Mouse (Mus musculus) T-helper 17 cell (primary cell): ENCODE results near the gene Gm14862.
"Not testable (repeated sequence)": the region's sequence is repeated elsewhere in the genome, so short reads cannot be mapped to it uniquely, and the experiment has no call there.

ENCODE experiments used
- in situ Hi-C, 2 experiments: fragments of 300-600 bp; cut with MboI, MseI; formaldehyde crosslinking; loops; 1 replicate in 1 of 2; 2 replicates in 1 of 2; pipeline ENCODE4 v1.15.1; 2025; ENCODE audit warnings: high pct_unique_total_duplicates in 2 of 2

Gm14862 gene

DNA sequence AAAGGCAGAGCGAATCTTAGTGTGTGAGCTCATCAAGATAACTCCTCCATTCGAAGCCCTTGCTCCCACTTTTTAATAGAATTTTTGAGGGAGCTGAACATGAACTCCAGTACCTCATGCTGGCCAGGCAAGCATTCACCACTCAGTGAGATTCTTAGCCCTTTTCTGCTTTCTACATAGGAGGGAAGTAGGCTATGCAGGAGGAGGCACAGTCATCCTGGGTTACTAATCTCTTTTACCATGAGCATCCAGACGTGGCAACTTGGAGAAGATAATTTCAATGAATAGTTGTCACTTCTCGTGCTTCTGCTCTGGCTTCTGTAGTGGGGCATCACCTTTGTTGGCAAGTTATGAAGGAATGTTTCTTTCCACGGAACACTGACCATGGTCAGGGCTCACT, at the start of gene Gm14862:
Gene Gm14862 (minus strand): TSS at position 134 of the 400 bp plus-strand sequence.
- in situ Hi-C loops: no loop called here

DNA sequence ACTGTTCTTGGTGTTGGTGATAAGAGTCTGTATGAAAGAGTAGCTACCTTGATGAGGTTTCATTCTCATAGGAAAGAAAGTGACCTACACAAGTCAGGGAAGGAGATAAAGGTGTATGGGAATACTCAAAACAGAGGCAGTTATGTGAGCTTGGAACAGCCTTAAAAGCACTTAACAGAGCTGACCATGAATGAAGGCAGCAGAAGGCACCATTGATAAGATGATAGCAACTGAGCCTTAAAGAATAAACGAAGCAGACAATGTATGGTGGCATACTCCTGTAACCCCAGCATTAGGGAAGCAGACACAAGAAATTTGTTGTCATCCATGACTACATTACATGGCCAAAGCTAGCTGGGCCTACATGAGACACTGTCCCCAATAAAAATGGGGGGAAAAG, 46.8 kb upstream of the Gm14862 start:
- in situ Hi-C loops: no loop called here

DNA sequence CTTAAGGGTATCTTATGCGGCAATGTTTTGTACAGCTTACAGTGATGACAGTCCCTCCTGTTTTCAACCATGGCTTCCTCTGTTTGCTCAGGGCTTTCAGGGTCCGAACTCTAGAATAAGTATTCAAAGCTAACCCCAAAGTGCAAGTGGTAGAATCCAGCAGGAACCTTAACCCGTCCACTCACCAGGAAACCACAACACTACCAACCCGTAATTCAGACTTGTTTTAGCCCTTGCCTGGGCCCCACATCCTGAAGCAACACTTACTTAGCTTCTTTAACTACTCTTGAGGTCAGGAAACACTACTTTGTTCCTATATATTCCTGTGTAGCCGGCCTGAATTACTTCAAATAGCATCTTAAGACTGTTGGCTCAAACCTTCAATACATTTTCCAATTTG, 46.1 kb upstream of the Gm14862 start:
- in situ Hi-C loops: no loop called here

DNA sequence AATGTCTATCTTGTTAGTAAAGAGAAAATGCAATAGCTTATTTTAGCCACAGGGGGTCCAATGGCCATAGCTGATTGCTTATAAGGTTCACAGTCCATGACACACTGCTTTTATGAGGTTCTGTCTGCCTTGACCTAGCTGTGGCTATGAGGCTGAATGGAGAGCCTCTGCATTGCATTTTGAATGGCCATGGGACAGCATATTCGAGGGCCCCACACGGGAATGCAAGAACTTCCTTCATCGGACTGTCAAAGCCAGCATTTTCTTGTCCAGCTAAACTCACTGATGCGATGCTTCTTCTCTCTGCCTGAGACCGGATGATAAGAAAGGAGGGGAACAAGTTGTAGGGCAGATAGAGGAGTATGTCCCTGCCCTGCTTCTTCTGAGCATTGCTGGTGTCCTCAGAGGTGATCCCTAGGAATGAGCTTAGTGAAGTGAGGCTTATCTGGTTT, 41.7 kb upstream of the Gm14862 start:
- in situ Hi-C loops: no loop called here

DNA sequence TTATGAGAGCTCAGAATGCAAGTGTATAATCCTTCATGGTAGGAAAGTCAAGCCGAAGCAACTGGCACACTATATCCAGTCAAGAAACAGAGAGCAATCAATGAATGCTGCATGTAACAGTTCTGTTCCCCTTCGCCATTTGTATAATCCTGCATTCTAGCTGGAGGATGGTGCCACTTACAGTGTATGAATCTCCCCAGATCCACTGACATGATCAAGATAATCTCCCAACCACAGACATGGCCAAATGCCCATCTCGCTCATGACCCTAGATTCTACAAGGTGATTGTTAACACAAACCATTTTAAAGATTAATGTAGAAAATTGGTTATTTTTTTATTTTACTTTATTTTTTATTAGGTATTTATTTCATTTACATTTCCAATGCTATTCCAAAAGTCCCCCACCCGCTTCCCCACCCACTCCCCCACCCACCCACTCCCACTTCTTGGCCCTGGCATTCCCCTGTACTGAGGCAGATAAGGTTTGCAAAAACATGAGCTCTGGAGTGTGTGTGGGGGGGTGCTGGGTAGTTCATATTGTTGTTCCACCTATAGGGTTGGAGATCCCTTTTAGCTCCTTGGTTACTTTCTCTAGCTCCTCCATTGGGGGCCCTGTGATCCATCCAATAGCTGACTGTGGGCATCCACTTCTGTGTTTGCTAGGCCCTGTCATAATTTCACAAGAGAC, 36.6 kb upstream of the Gm14862 start:
- in situ Hi-C loops: loop anchor here (5.0 kb wide), 2 partner anchors 259 to 264 kb away; no protein-coding TSS in a partner anchor

DNA sequence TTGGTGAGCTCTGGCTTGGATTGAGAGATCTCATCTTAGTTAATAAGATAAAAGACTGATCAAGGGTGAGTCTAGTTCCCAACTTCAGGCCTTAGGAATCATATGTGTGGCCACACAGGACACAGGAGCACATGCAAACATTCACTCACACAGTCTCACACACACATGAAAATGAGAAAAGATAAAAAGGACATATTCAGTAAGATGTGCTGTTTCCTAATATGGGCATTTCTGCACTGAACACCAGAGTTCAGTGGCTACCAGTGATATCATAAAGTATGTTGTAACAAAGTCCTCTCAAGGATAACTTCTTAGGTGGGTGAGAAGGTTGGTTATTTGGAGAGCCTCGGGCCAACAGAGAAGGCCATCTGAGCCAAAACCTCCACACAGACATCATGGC, 26.8 kb upstream of the Gm14862 start, which contains the start of gene H2al1m:
Gene H2al1m (plus strand): TSS at position 301 of the 400 bp plus-strand sequence.
- in situ Hi-C loops: not testable (repeated sequence)

DNA sequence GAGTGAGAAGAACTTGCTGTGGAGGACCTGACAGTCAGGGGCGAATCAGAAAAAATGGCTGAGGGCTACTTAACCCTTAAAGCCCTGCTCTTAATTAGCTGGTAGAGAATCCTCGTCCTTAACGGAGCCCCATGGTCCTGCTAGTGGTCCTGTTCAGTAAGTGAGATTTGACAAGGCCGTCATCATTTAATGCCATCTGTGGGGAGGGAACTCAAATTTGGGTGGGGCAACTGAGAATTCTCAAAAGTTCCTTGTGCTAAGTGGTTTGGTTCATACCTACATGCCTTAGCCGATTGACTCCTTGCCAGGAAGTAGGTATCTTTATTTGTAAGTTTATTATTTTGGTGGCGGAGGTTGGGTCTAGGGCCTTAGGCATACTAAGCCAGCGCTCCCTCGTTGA, 17.6 kb upstream of the Gm14862 start:
- in situ Hi-C loops: no loop called here

DNA sequence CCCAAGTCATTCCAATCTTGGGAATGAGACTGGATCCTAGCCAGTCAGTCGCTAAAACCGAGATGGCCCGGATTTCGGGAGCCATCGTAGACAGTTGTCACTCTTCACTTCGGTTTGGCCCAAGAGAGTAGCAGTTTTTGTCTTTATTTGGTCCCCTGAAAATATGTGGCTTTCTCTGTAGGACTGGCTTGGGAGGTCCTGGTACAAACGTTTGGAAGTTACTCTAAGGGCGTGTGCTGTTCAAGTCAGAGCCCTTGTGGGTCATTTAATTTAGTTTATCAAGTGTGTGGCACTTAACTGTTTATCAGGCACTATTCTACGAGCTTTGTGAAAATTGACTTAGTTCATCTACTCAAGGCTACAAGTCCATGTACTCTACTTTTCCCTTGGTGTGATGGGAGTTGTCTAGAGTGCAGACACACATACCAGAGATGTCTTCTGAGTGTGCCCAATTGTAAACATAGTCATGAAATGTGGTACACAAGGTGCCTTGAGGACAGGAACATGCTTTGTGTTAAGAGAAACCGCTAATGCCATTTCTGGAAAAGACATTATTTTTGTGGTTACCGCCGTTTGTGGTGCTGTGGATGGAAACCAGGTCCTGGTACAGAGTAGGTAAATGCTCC, 16.8 kb upstream of the Gm14862 start:
- in situ Hi-C loops: no loop called here

DNA sequence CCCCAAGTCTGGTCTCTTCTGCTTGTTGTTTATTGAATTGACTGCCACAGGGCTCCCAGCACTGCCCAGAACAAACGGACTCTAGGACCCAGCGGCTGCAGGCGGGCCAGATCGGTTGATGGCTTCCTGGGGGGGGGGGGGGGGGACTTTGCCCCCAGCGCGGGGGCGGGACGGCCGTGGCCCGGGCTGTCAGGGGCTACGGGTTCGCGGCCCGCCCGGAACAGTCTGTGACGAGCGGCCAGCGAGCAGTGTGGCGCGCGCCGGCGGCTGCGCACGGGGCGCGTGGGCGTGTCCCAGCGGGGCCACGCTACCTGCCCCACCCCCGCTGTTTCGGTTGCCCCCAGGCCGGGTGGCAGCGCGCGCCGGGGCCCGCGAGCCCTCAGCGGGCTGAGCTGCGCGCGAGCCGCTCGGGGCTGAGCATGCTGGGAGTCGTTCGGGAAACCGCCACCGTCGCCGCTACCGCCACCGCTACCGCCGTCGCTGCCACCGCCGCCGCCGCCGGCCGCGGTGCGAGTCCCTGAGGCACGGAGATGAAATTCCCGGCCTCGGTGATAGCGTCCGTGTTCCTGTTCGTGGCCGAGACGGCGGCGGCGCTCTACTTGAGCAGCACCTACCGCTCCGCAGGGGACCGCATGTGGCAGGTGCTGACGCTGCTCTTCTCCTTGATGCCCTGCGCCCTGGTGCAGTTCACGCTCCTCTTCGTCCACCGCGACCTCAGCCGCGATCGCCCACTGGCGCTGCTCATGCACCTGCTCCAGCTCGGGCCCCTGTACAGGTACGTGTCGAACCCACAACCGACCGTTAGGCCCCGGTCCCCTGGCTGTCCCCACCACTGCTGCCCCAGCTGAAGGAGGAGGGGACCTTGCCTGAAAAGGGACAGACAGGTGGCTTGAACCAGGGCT, 16.0 kb upstream of the Gm14862 start, which contains the start of gene Xk:
Gene Xk (plus strand): TSS at position 297 of the 902 bp plus-strand sequence.
- in situ Hi-C loops: no loop called here

DNA sequence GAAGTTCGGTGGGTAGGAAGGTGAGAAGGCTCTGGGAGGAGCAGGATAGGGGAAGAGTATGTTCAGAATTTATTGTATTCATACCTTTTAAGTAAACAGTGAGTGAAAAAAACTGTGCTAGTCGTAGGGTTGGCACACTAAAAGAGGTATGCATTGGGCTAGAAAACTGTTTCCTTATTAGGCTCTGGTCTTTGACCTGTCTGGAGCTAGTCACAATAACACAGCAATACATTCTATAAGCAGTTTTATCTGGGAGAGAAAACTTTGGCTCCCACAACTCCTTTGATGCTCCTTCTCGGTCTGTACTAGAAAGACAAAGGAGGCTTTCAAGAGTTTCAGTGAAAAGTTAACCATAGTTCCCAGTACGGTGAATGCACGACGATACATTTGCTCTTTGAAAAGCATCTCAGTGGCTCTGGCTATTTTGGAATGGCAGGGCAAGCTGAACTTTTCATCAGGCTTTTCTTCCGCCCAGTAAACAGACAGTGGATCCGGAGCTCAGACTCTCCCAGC, 15.3 kb upstream of the Gm14862 start:
- in situ Hi-C loops: no loop called here

DNA sequence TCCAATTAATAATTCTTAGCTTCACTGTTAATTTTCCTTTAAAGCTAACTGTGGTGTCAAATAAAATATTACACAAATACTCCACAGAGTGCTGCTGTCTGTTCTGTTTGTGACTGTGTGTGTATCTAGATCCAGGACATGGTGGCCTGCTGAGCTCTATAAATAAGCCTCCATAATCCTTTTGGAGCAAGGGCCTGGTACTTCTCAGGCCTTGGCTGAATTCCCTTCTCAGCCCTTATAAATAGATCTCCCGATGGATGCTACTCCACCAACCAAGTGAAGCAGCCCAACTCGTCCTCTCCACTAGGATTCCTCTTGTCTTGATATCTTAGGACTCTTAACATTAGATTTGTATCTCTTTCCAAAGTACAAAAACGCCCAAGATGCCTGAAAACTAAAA, 14.4 kb upstream of the Gm14862 start:
- in situ Hi-C loops: no loop called here

DNA sequence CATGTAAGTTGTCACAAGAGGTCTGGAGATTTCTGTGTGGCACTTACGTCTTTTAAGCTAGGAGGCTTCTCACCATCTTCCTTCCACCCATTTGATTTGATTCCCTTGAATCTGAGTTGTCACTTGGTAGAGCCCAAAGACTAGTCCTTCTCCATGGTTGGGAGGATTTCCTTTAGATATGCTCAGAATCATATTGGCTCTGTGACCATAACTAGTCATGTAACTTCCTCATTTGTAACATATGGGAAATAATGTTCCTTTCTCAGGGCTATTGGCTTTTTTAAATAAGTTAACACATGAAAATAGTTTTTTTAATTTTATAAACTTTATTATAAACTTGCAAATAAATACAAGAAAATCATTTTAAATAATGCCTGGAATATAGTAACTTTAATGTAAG, 2.6 kb upstream of the Gm14862 start:
- in situ Hi-C loops: no loop called here

DNA sequence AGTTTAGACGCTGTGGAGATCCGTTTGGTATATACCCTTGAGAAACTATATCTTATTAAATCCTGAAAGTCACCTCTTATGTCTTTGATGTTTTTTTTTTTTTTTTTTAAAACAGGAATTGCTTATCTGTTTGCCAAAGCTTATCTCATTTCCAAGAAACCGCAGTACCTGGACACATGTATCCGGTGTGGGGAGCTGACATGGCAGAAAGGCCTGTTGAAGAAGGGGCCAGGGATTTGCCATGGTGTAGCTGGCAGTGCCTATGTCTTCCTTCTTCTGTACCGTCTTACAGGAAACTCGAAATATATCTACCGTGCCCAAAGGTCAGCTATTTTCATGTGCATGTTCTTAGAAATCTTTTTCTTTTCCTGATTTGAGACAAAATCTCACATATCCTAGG, 1.1 kb upstream of the Gm14862 start:
- in situ Hi-C loops: no loop called here

DNA sequence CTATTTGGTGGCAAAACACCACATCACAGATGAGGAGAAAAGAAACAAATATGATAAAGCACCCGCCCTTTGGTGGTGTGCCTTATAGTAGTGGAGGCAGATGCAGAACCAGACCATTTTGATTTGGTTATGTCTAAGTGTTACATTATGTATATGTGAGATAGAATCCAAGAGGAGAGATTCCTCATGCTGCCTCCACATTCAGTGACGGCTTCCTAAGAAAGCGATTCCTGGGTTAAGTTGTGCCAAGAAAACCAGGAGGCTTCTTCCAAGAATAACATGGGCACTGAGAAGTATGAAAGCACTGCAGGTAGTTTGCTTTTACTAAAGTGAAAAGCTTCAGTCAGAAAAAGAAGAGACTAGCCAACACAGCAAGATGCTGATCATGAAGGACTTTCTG, 1.8 kb downstream of the Gm14862 start:
- in situ Hi-C loops: no loop called here

DNA sequence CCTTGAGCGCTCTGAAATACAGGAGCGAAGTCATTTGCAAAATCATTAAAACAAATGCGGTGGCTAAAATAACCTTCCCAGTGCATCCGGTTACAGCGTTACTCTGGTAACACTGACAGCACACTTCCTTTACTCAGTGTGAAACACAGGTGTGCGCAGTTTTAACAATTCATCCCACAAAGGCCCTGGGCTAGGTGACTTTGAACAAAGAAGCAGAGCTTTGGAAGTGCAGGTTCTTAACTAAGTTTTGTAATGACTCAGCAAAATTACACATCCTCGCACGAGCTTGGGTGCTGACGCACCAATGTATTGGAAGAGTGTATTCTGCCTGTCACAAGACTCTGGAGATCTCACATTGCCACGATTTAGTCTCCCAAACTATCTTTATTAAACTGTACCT, 2.7 kb downstream of the Gm14862 start:
- in situ Hi-C loops: no loop called here

DNA sequence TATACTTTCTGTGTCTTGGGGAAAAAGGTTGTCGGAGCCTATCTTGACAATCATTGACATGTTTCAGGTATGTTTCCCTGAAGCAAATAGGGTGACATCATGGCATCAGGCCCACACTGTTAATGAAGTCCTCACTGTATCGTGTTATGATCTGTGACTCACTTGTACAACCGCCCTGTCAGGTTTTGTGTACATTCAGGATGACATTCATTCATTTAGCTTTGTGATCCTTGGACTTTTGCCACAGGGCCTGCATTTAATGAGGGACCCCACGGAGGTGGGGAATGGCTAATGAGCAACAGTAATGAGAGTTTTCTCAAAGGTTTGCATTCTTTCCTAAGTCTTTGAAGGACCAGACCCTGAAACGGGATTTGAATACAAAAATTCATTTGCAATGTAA, 7.8 kb downstream of the Gm14862 start:
- in situ Hi-C loops: no loop called here

DNA sequence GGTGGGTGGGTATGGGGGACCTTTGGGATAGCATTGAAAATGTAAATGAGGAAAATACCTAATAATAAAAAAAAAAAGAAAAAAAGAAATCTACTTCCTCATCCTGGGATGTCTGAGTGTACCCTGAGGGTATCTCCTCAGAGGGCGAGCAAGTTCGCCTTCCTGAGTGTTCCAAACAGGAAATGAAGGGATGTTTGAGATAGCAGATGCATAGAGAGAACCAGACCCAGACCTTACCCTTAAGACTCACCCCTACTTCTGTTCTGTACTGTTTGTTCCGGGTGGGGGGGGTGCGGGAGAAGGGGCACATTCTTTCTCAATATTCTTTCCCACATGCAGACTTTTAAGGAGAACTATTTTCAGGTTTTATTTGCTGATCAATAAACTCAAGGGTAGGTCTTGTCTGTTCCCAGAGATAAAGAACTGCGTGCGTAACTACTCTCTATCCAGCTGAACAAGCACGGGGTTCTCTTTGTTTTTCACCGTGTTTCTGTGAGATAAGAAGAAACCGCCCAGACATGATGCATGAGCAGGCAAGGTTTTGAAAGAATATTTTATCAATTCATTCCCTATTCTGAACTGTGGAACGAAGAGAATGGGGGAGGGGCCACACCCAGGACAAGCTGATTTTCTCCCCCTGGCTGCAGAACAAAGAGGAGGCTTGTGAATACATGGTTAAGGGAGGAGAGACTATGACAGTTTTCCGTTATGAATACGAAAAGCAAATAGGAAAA, 11.9 kb downstream of the Gm14862 start:
- in situ Hi-C loops: no loop called here

DNA sequence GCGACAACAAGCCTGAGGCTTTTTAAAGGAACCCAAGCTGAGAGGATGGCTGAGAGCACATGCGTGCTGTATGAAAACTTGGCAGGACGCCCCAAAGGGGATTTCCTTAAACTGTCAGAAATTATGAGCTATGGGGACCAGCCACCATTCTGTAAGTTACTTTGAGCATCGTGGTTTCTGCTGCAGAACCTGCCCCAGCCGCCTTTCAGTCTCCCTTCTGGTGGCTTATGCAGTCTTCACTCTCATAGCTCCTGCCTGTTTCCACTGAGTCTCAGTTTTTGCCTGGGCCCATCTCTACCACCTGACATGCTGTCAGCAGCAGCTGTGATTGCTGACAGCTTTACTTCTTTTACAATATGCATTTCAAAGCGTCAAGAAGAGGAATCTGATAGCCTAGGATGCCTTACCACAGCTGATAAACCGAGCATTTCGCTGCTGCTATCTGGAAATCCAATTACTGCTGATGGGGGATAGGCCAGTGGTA, 13.3 kb downstream of the Gm14862 start:
- in situ Hi-C loops: no loop called here

DNA sequence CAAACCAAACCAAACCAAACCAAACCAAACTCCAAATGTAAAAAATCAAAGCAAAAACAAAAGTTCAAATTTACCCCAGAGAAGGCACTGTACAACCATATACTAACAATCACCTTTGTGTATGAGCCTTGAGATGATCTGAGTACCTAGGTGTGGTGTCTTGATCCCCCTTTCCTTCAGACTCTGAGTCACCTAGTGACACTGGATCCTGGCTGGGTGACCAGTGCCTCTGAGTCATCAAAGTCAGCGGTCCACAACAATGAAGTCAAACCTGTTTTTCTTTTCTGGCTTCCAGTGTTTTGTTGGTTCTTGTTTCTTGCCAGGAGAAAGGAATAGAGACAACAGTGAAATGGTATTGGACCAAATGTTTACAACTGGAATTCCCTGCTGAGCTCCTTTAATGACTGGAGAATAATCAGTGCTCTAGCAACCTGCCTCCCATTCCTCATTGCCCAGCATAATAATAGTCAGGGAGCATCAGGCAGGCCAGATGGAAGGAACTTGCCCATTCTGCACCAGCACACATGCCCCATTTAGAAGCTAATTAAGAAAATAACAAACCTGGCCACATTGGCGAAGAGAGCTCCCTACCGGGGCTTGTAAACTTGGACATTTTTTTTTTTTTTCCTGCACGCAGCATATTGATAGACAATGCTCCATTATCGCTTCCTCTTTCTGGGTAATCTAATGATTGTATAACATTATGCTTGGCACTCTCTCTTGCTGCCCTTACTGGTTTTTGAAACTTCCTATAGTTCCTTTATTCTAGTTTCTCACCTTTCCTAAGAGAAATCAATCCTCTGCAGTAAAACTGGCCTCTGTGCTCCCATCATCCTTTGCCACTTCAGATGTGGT, 15.7 kb downstream of the Gm14862 start:
- in situ Hi-C loops: no loop called here

DNA sequence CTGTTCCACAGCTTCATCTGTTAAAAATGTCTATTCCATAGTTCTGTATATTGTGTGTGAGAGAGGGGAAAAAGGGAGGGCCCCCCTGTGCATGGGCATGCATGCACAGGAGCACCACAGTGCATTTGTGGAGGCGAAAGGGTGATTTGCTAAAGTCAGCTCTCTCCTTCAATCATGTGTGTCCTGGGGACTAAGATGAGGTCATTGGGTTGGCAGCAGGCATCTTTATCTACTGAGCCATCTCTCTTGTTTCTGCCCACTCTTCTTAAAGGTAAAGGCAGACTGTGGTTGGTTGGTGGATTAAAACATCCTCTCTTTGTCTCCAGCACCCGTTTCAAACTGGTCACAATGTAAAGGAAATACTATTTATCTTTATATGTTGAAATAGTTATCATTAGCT, 29.6 kb downstream of the Gm14862 start:
- in situ Hi-C loops: no loop called here
